Mouse (Mus musculus) intestine, embryonic 15.5 days (tissue): ENCODE results near the gene Serpina11. TPM values are rescaled to one million over a fixed set of nuclear protein-coding genes. Genes with fewer than 3 reads are reported as not detected.

ENCODE experiments used
- ATAC-seq: fragments of 200-750 bp; cut with Nextera tagmentation; 2 replicates; pipeline ENCODE4 v1.8.0; 2017; ENCODE audit warnings: moderate TSS enrichment, moderate library complexity
- H3K27ac ChIP-seq: fragments of 300-500 bp; sonication (generic); 2 replicates; pipeline ENCODE4 v1.5.1; 2015; ENCODE audit warnings: mild to moderate bottlenecking, inconsistent platforms
- H3K27me3 ChIP-seq: fragments of 300-500 bp; sonication (generic); replicated peaks from 2 replicates; pipeline ENCODE4 v1.6.1; 2015; ENCODE audit warnings: inconsistent platforms
- H3K36me3 ChIP-seq: fragments of 300-500 bp; sonication (generic); 2 replicates; pipeline ENCODE4 v1.6.1; 2015; ENCODE audit warnings: inconsistent platforms
- H3K4me1 ChIP-seq: fragments of 300-500 bp; sonication (generic); replicated peaks from 2 replicates; pipeline ENCODE4 v1.6.1; 2015; ENCODE audit warnings: inconsistent platforms
- H3K4me2 ChIP-seq: fragments of 300-500 bp; sonication (generic); replicated peaks from 2 replicates; pipeline ENCODE4 v1.6.1; 2015; ENCODE audit warnings: mild to moderate bottlenecking, inconsistent platforms
- H3K4me3 ChIP-seq: fragments of 300-500 bp; sonication (generic); replicated peaks from 2 replicates; pipeline ENCODE4 v1.5.1; 2015; ENCODE audit warnings: inconsistent platforms
- H3K9ac ChIP-seq: fragments of 300-500 bp; sonication (generic); 2 replicates; pipeline ENCODE4 v1.6.1; 2015; ENCODE audit warnings: inconsistent platforms
- H3K9me3 ChIP-seq: fragments of 300-500 bp; sonication (generic); 2 replicates; pipeline ENCODE4 v1.6.1; 2016; ENCODE audit warnings: inconsistent platforms
- WGBS: fragments of 180-500 bp; shearing (Covaris S2); methylation state at CpG from one replicate; pipeline ENCODE4 v1.1.7; 2015; 5-methylcytosine and 5-hydroxymethylcytosine counted together
- polyA plus RNA-seq: library from polyadenylated mRNA; unstranded; fragments of >200 nt; fragmentation: Nextera tagmentation; extraction: Ambion mirVana; gene quantifications from 2 replicates; pipeline ENCODE4 v1.2.1, GENCODE M21; 2015

Gene Serpina11
- polyA plus RNA-seq, 1 experiment from 2014 or later: 0.10 TPM

- ATAC-seq: 0 out of 2 replicates have a peak, but pooled peaks have one; percentile 44
- H3K27me3 ChIP-seq: no peaks in the 10 kb centered on the region
- no peak overlapping the region for H3K4me3 ChIP-seq
- no peaks in the 10 kb centered on the region for H3K4me1 ChIP-seq
- H3K36me3 ChIP-seq: no peaks in the 10 kb centered on the region
- H3K4me2 ChIP-seq: no peak overlapping the region
- H3K27ac ChIP-seq: no peak overlapping the region
- H3K9ac ChIP-seq: no peak overlapping the region
- 43% methylated on average over 5 of the region's 5 CpGs for WGBS
- H3K9me3 ChIP-seq: no peaks in the 10 kb centered on the region
These were observed 5.7 kb upstream of the Serpina11 start for GRCm38 (mm10) chr12:103995292-103996072.

- no peak overlapping the region for H3K4me2 ChIP-seq
- no peaks in the 10 kb centered on the region for H3K27me3 ChIP-seq
- H3K4me3 ChIP-seq: no peak overlapping the region
- H3K9ac ChIP-seq: no peak overlapping the region
- H3K9me3 ChIP-seq: no peaks in the 10 kb centered on the region
- H3K27ac ChIP-seq: no peak overlapping the region
- H3K4me1 ChIP-seq: no peaks in the 10 kb centered on the region
- 69% methylated on average over 7 of the region's 7 CpGs for WGBS
- no peak for ATAC-seq
- no peaks in the 10 kb centered on the region for H3K36me3 ChIP-seq
These were observed 3.2 kb upstream of the Serpina11 start for GRCm38 (mm10) chr12:103992945-103993344.

- no peaks in the 10 kb centered on the region for H3K4me1 ChIP-seq
- H3K4me3 ChIP-seq: no peak overlapping the region
- no peak overlapping the region for H3K4me2 ChIP-seq
- H3K36me3 ChIP-seq: no peaks in the 10 kb centered on the region
- no peak for ATAC-seq
- H3K9me3 ChIP-seq: no peaks in the 10 kb centered on the region
- no peak overlapping the region for H3K9ac ChIP-seq
- no peaks in the 10 kb centered on the region for H3K27me3 ChIP-seq
- 52% methylated on average over 2 of the region's 2 CpGs for WGBS
- no peak overlapping the region for H3K27ac ChIP-seq
These were observed 316 bp downstream of the Serpina11 start for GRCm38 (mm10) chr12:103989514-103989767.

- Histone ChIP-seq H3K4me2 (no peak overlapping the region; the same call in 1 of the 2 replicates), H3K27me3 (no peaks in the 10 kb centered on the region), H3K4me3 (no peak overlapping the region), H3K9ac (no peak overlapping the region), H3K4me1 (no peaks in the 10 kb centered on the region), H3K36me3 (no peaks in the 10 kb centered on the region), H3K27ac (no peak overlapping the region), H3K9me3 (no peaks in the 10 kb centered on the region)
- 32% methylated on average over 14 of the region's 14 CpGs for WGBS
- ATAC-seq: peak; percentile 77
These were observed 823 bp downstream of the Serpina11 start for GRCm38 (mm10) chr12:103988754-103989513.

GRCm38 (mm10) chr12:103985868-103986267 lies 3.9 kb downstream of the Serpina11 start:
- H3K9me3 ChIP-seq: no peaks in the 10 kb centered on the region
- 63% methylated on average over 5 of the region's 5 CpGs for WGBS
- no peak for ATAC-seq
- no peak overlapping the region for H3K9ac ChIP-seq
- H3K27me3 ChIP-seq: no peaks in the 10 kb centered on the region
- H3K4me1 ChIP-seq: no peaks in the 10 kb centered on the region
- no peak overlapping the region for H3K4me3 ChIP-seq
- no peaks in the 10 kb centered on the region for H3K36me3 ChIP-seq
- no peak overlapping the region for H3K27ac ChIP-seq
- no peak overlapping the region for H3K4me2 ChIP-seq

- Histone ChIP-seq H3K27ac (no peak overlapping the region), H3K4me1 (no peaks in the 10 kb centered on the region), H3K36me3 (no peaks in the 10 kb centered on the region), H3K9ac (no peak overlapping the region), H3K4me2 (no peak overlapping the region), H3K27me3 (no peaks in the 10 kb centered on the region), H3K9me3 (no peaks in the 10 kb centered on the region), H3K4me3 (no peak overlapping the region)
- WGBS: 57% methylated on average over 4 of the region's 4 CpGs
- no peak for ATAC-seq
These were observed 4.8 kb downstream of the Serpina11 start for GRCm38 (mm10) chr12:103984935-103985334.

- no peak overlapping the region for H3K4me3 ChIP-seq
- no peaks in the 10 kb centered on the region for H3K27me3 ChIP-seq
- no peaks in the 10 kb centered on the region for H3K9me3 ChIP-seq
- no peak overlapping the region for H3K9ac ChIP-seq
- no peak overlapping the region for H3K4me2 ChIP-seq
- no peak overlapping the region for H3K27ac ChIP-seq
- no peaks in the 10 kb centered on the region for H3K4me1 ChIP-seq
- H3K36me3 ChIP-seq: no peaks in the 10 kb centered on the region
- ATAC-seq: no peak
- whole genome bisulfite sequencing: 61% methylated on average over 7 of the region's 7 CpGs
These were observed 8.0 kb downstream of the Serpina11 start for GRCm38 (mm10) chr12:103981646-103982360.

GRCm38 (mm10) chr12:103978294-103978693 lies 11.5 kb downstream of the Serpina11 start:
- no peaks in the 10 kb centered on the region for H3K9me3 ChIP-seq
- H3K36me3 ChIP-seq: no peaks in the 10 kb centered on the region
- H3K4me1 ChIP-seq: no peaks in the 10 kb centered on the region
- no peaks in the 10 kb centered on the region for H3K27me3 ChIP-seq
- no peak overlapping the region for H3K4me3 ChIP-seq
- 86% methylated on average over 10 of the region's 10 CpGs for WGBS
- no peak overlapping the region for H3K27ac ChIP-seq
- H3K9ac ChIP-seq: no peak overlapping the region
- ATAC-seq: no peak
- no peak overlapping the region for H3K4me2 ChIP-seq

- Histone ChIP-seq H3K4me3 (no peak overlapping the region), H3K4me2 (no peak overlapping the region), H3K9me3 (no peaks in the 10 kb centered on the region), H3K27me3 (no peaks in the 10 kb centered on the region), H3K36me3 (no peaks in the 10 kb centered on the region), H3K9ac (no peak overlapping the region), H3K4me1 (no peaks in the 10 kb centered on the region), H3K27ac (no peak overlapping the region)
- peak; percentile 34 for ATAC-seq
- 34% methylated on average over 5 of the region's 5 CpGs for WGBS
These were observed 11.9 kb downstream of the Serpina11 start for GRCm38 (mm10) chr12:103977846-103978245.

GRCm38 (mm10) chr12:103977060-103977459 lies 12.7 kb downstream of the Serpina11 start:
- no peaks in the 10 kb centered on the region for H3K27me3 ChIP-seq

GRCm38 (mm10) chr12:103971080-103971479 lies 18.7 kb downstream of the Serpina11 start:
- Histone ChIP-seq H3K27ac (no peak overlapping the region), H3K4me3 (no peak overlapping the region), H3K9ac (no peak overlapping the region), H3K4me1 (no peaks in the 10 kb centered on the region), H3K27me3 (no peaks in the 10 kb centered on the region), H3K36me3 (no peaks in the 10 kb centered on the region), H3K4me2 (no peak overlapping the region), H3K9me3 (no peaks in the 10 kb centered on the region)
- ATAC-seq: no peak
- WGBS: 93% methylated on average over 4 of the region's 4 CpGs

More at GRCm38 (mm10) chr12:103977060-103977459, 12.7 kb downstream of the Serpina11 start:
- Histone ChIP-seq H3K4me3 (no peak overlapping the region), H3K4me2 (no peak overlapping the region), H3K36me3 (no peaks in the 10 kb centered on the region), H3K4me1 (no peaks in the 10 kb centered on the region), H3K9me3 (no peaks in the 10 kb centered on the region), H3K27ac (no peak overlapping the region), H3K9ac (no peak overlapping the region)
- whole genome bisulfite sequencing: 71% methylated on average over 3 of the region's 3 CpGs
- no peak for ATAC-seq

- Histone ChIP-seq H3K27ac (peak overlapping the region; percentile 75), H3K4me1 (no peaks in the 10 kb centered on the region), H3K9me3 (no peaks in the 10 kb centered on the region), H3K4me3 (no peak overlapping the region), H3K4me2 (no peak overlapping the region), H3K36me3 (no peaks in the 10 kb centered on the region), H3K9ac (no peak overlapping the region), H3K27me3 (no peaks in the 10 kb centered on the region)
- ATAC-seq: peak; percentile 94
- WGBS: 65% methylated on average over 9 of the region's 9 CpGs
These were observed 20.1 kb downstream of the Serpina11 start for GRCm38 (mm10) chr12:103969577-103970116.
